Mouse (Mus musculus): ENCODE measurements at regions not wholly inside any gene's neighbourhood (a gene's known extent, or its start where the extent isn't known, plus 50 kb on each side); places are given as distances from the start of the nearest gene placed in this dataset.
A peak's percentile ranks its signal among the peaks of the same experiment; 100 is the strongest.

GRCm38 (mm10) chr6:89259406-89259994, 102.9 kb downstream of the Plxna1 start:
- DNase-seq: peak; percentile 35

DNA sequence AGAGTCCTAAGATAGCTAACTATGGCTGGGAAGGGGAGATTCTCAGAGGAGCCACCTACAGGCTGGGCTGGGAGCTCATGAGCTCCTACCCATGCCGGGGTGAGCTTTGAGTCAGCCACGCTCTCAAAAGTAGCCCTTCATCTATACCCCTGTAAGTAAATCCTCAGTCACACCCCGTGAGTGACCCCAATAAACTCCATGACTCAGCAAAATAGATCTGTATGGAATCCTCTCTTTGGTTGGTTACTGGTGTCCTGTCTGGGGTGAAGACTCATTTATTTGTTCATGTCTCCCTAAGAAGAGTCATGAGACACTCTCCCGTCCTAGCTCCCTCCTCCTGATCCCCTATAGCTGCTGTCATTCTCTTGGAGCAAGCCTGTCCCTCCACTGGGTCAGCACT, 99.5 kb downstream of the Plxna1 start:
- DNase-seq: no peak

DNA sequence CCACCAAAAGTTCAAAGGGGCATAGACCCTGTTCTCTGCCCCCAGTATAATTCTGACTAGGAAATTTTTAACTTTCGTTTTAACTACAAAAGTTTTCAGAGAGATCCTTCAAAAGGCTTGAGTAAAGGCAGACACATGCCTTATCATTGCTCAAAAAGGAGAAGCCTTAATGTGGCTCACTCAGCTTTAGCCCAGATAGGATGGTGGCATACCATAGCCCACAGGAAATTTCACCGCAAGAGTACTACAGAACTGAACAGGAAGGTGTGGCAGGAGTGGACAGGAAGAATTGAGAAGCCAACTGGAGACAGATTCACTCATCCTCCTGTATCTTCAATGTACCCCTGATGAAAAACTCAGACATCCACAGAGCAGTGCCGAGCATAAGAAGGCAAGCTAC, 97.1 kb downstream of the Plxna1 start:
- no peak for DNase-seq
